Mouse (Mus musculus): ENCODE measurements around the gene Nob1. TPM values are rescaled to one million over a fixed set of nuclear protein-coding genes. Genes with fewer than 3 reads are reported as not detected.

The Nob1 gene
- total and polyA plus RNA-seq, 2 experiments from 2014 or later = 29.7 to 56.0 TPM

DNA sequence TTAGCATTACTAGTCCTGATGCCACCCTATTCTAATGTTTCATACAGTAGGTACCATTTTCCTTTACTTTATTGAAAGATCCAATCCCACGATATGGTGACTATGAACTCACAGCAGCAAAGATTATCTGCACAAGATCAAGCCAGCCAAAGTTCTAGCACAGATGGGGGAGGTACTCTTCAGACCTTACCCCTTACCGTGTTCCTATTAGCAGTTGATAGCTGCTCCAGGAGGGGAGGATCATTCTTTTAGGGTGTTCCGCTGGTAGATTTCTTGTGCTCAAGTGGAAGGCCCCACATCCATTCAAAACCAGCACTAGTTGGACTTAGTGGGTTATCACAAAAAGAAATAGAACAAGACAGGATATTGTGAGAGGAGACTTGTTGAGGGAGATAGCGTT is 43.2 kb downstream of the Nob1 start:
- Histone ChIP-seq H3K36me3 (ENCODE audit: insufficient read depth) (peaks cover 9% of the 10 kb centered on the region; the same call in 1 of the 2 replicates), H3K9ac (no peak overlapping the region), H3K9me3 (ENCODE audit: low read length) (no peaks in the 10 kb centered on the region), H3K4me3 (ENCODE audit: low read depth, low read length) (no peak overlapping the region), H3K4me2 (ENCODE audit: low read depth) (no peak overlapping the region), H3K27ac (ENCODE audit: low read depth, low read length) (no peak overlapping the region), H3K4me1 (ENCODE audit: insufficient read depth) (no peaks in the 10 kb centered on the region), H3K27me3 (ENCODE audit: insufficient read depth, low read length) (no peaks in the 10 kb centered on the region)
- DNase-seq (no peak), ATAC-seq (no peak)
- TF ChIP-seq CTCF (IDR thresholded peaks at IDR 0.05; ENCODE audit: low read depth) = no peak
- WGBS = 92% methylated on average over 4 of the region's 4 CpGs

DNA sequence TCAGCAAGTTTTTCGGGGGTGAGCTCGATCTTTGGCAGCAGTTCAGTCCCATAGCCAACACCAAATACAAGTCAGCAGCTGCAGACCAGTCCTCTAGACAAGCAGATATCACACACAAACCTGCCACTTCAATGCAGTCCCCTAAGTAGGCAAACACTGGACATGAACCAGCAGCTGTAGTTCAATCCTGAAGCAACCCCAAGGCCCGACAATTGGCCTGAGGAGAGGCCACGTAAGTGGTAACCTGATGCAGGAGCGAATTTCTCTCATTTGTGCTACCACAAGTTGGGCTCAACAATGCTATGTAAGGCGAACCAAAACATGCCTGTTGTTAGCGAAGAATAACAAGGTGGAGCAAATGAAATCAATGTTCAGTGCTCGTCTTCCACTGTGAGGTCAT is 44.1 kb downstream of the Nob1 start:
- Histone ChIP-seq H3K9ac (no peak overlapping the region), H3K4me3 (ENCODE audit: low read depth, low read length) (no peak overlapping the region), H3K4me1 (ENCODE audit: insufficient read depth) (no peaks in the 10 kb centered on the region), H3K36me3 (ENCODE audit: insufficient read depth) (peaks cover 9% of the 10 kb centered on the region; the same call in 1 of the 2 replicates), H3K27me3 (ENCODE audit: insufficient read depth, low read length) (no peaks in the 10 kb centered on the region), H3K9me3 (ENCODE audit: low read length) (no peaks in the 10 kb centered on the region), H3K4me2 (ENCODE audit: low read depth) (no peak overlapping the region), H3K27ac (ENCODE audit: low read depth, low read length) (no peak overlapping the region)
- TF ChIP-seq CTCF (IDR thresholded peaks at IDR 0.05; ENCODE audit: low read depth) = no peak
- DNase-seq (no peak), ATAC-seq (no peak)
- 90% methylated on average over 8 of the region's 8 CpGs for WGBS

DNA sequence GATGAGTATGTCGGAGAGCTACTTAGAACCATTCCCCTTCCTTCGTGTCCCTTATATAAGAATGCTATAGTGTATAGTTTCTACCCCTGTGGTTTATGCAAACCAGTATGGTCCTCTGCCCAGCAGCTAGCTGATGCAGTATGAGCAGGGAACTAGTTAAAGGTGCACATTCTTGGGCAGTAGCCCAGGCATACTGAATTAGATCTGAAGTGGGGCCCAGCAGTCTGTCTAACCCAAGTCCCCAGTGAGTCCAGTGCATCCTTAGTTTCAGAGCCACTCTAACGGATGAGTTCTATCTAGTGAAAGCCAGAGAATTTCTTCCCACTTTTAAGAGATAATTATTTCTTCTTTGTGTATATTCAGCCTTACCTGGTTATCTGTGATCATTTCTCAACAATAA is 47.5 kb downstream of the Nob1 start:
- no peak for DNase-seq
- H3K4me2 ChIP-seq (ENCODE audit: low read depth) = no peak overlapping the region
- H3K9ac ChIP-seq = no peak overlapping the region
- no peaks in the 10 kb centered on the region for H3K9me3 ChIP-seq (ENCODE audit: low read length)
- H3K4me3 ChIP-seq (ENCODE audit: low read depth, low read length) = no peak overlapping the region
- H3K27ac ChIP-seq (ENCODE audit: low read depth, low read length) = no peak overlapping the region
- WGBS = 89% methylated on average over 3 of the region's 3 CpGs
- peaks cover 13% of the 10 kb centered on the region; the same call in 1 of the 2 replicates for H3K36me3 ChIP-seq (ENCODE audit: insufficient read depth)
- no peaks in the 10 kb centered on the region for H3K27me3 ChIP-seq (ENCODE audit: insufficient read depth, low read length)
- TF ChIP-seq CTCF (IDR thresholded peaks at IDR 0.05; ENCODE audit: low read depth) = no peak
- H3K4me1 ChIP-seq (ENCODE audit: insufficient read depth) = no peaks in the 10 kb centered on the region
- ATAC-seq = no peak

DNA sequence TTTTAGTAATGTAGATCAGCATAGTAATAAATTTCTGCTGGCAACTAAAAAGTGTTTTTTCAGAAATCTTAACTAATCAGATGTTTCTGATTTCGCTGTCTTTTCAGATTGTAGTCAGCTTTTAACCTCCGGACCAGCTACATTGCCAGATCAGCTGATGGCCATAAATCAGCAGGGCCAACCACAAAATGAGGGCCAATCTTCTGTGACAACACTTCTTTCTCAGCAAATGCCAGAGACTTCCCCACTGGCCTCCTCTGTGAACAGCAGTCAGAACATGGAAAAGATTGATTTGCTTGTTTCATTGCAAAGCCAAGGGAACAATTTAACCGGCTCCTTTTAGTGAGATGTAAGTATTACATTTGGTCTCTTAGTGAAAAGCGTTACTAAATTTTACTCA is 54.5 kb downstream of the Nob1 start:
- no peak for TF ChIP-seq CTCF (IDR thresholded peaks at IDR 0.05; ENCODE audit: low read depth)
- H3K4me1 ChIP-seq (ENCODE audit: insufficient read depth) = no peaks in the 10 kb centered on the region
- H3K9me3 ChIP-seq (ENCODE audit: low read length) = no peaks in the 10 kb centered on the region
- ATAC-seq (no peak), DNase-seq (no peak)
- no peak overlapping the region for H3K4me2 ChIP-seq (ENCODE audit: low read depth)
- no peak overlapping the region for H3K27ac ChIP-seq (ENCODE audit: low read depth, low read length)
- H3K9ac ChIP-seq = no peak overlapping the region
- H3K27me3 ChIP-seq (ENCODE audit: insufficient read depth, low read length) = no peaks in the 10 kb centered on the region
- peaks cover 48% of the 10 kb centered on the region for H3K36me3 ChIP-seq (ENCODE audit: insufficient read depth)
- H3K4me3 ChIP-seq (ENCODE audit: low read depth, low read length) = no peak overlapping the region
- WGBS = 94% methylated on average over 4 of the region's 4 CpGs

Other genes starting within 250 kb of the Nob1 start
- gene Nfat5, start 131.6 kb downstream of the Nob1 start, total RNA-seq (2014; rRNA removed) = 13.5 and 22.1 TPM in 2 replicates
- gene Nfat5, start 131.6 kb downstream of the Nob1 start, polyA plus RNA-seq (2015; fragmentation: Nextera tagmentation; extraction: Ambion mirVana) = 1.2 and 4.2 TPM in 2 replicates
- 8.7 and 10.3 TPM in 2 replicates for gene Nqo1, start 21.8 kb downstream of the Nob1 start, total RNA-seq (2014; rRNA removed)
- 13.2 and 13.6 TPM in 2 replicates for gene Nqo1, start 21.8 kb downstream of the Nob1 start, polyA plus RNA-seq (2015; fragmentation: Nextera tagmentation; extraction: Ambion mirVana)
- 29.7 and 37.0 TPM in 2 replicates for gene Wwp2, start 11.3 kb upstream of the Nob1 start, total RNA-seq (2014; rRNA removed)
- gene Wwp2, start 11.3 kb upstream of the Nob1 start, polyA plus RNA-seq (2015; fragmentation: Nextera tagmentation; extraction: Ambion mirVana) = 30.2 and 34.9 TPM in 2 replicates
- gene Psmd7, start 163.4 kb upstream of the Nob1 start, total RNA-seq (2014; rRNA removed) = 38.9 and 41.9 TPM in 2 replicates
- 248 and 263 TPM in 2 replicates for gene Psmd7, start 163.4 kb upstream of the Nob1 start, polyA plus RNA-seq (2015; fragmentation: Nextera tagmentation; extraction: Ambion mirVana)

Measured in forebrain, postnatal 0 days (tissue).